Mouse (Mus musculus): ENCODE measurements around the gene 1700067P10Rik.

DNA sequence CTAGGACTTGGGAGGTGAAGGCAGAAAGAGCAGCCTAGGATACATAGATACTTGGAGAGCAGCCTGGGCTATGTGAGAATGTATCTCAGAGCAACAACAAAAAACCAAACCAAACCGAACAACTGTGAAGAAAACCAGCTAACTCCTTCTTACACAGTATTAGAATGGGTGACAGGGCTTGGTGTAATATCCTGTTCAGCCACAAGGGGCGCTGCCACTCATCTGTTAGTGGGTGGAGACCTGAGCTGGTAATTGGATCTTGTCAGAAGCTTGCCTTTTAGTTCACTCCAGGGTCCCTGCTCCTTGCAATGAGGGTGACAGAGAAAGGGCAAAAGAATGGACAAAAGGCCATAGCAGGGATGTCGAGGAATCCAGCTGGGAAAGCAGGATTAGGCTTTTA is 30.5 kb downstream of the 1700067P10Rik start:
- TF ChIP-seq CTCF (IDR thresholded peaks at IDR 0.05; ENCODE audit: control insufficient read depth, insufficient read depth, insufficient read length) (peak; percentile 29), MYOD1 (IDR thresholded peaks at IDR 0.05; ENCODE audit: control insufficient read depth, insufficient read length, low read depth) (no peak), MAX (IDR thresholded peaks at IDR 0.05) (no peak), FOSL1 (IDR thresholded peaks at IDR 0.05; ENCODE audit: insufficient read depth, low read length, poor library complexity, severe bottlenecking) (no peak), MYOG (IDR thresholded peaks at IDR 0.05; ENCODE audit: control insufficient read depth, extremely low read depth, insufficient read length) (no peak), USF1 (IDR thresholded peaks at IDR 0.05; ENCODE audit: low read depth) (no peak), CEBPB (IDR thresholded peaks at IDR 0.05; ENCODE audit: low read depth) (no peak)
